Mouse (Mus musculus) liver, embryonic 14.5 days (tissue): ENCODE data around the gene Dxo. TPM values are rescaled to one million over a fixed set of nuclear protein-coding genes. Genes with fewer than 3 reads are reported as not detected.
A peak's percentile ranks its signal among the peaks of the same experiment; 100 is the strongest.

Experiments used
- ATAC-seq: fragments of 200-750 bp; cut with Nextera tagmentation; 2 replicates; pipeline ENCODE4 v1.8.0; 2017; ENCODE audit warnings: moderate number of reproducible peaks, mild to moderate bottlenecking, moderate library complexity; ENCODE audit not compliant: insufficient read depth
- DNase-seq, 3 experiments: peaks; one replicate each; pipeline ENCODE4 v3.0.0-alpha.2; 2012 to 2013; ENCODE audit warnings: low read depth in 3 of 3, low spot score in 3 of 3
- H3K27ac ChIP-seq: fragments of 300-500 bp; sonication (generic); 2 replicates; pipeline ENCODE4 v1.5.1; 2014; ENCODE audit warnings: moderate library complexity, mild to moderate bottlenecking, control low read depth, inconsistent platforms
- H3K27me3 ChIP-seq: fragments of 300-500 bp; sonication (generic); 2 replicates; pipeline ENCODE4 v1.6.1; 2014; ENCODE audit warnings: mild to moderate bottlenecking, low read length, moderate library complexity; ENCODE audit not compliant: control insufficient read depth, insufficient read depth
- H3K36me3 ChIP-seq: fragments of 300-500 bp; sonication (generic); replicated peaks from 2 replicates; pipeline ENCODE4 v1.6.1; 2014; ENCODE audit warnings: low read depth; ENCODE audit not compliant: control insufficient read depth, insufficient read depth
- H3K4me1 ChIP-seq, 2 experiments: fragments of 200-500 bp in 1 of 2; fragments of 300-500 bp in 1 of 2; sonication (generic) in 1 of 2; replicated peaks; 2 replicates each; pipeline ENCODE4 v1.6.1; 2012 to 2014; ENCODE audit warnings: antibody characterized with exemption in 1 of 2, inconsistent platforms in 1 of 2, low read length in 1 of 2; ENCODE audit not compliant: control insufficient read depth in 2 of 2, insufficient read depth in 2 of 2
- H3K4me2 ChIP-seq: fragments of 300-500 bp; sonication (generic); 2 replicates; pipeline ENCODE4 v1.6.1; 2014; ENCODE audit warnings: low read depth, mild to moderate bottlenecking, control low read depth, moderate library complexity
- H3K4me3 ChIP-seq, 2 experiments: fragments of 200-500 bp in 1 of 2; fragments of 300-500 bp in 1 of 2; sonication (generic) in 1 of 2; 2 replicates each; pipeline ENCODE4 v1.5.1; 2012 to 2014; ENCODE audit warnings: low read depth in 2 of 2, low read length in 2 of 2, mild to moderate bottlenecking in 2 of 2, control low read depth in 1 of 2, inconsistent platforms in 1 of 2, moderate library complexity in 1 of 2; ENCODE audit not compliant: insufficient read depth in 1 of 2
- H3K9ac ChIP-seq: fragments of 300-500 bp; sonication (generic); replicated peaks from 2 replicates; pipeline ENCODE4 v1.6.1; 2014; ENCODE audit warnings: mild to moderate bottlenecking, control low read depth, moderate library complexity
- H3K9me3 ChIP-seq: fragments of 300-500 bp; sonication (generic); 2 replicates; pipeline ENCODE4 v1.6.1; 2016; ENCODE audit warnings: low read length, mixed read lengths; ENCODE audit not compliant: control insufficient read depth
- CTCF ChIP-seq: IDR thresholded peaks from 2 replicates; pipeline ENCODE4 v1.5.1; 2016; ENCODE audit warnings: antibody characterized with exemption, low read depth, control low read depth
- EP300 ChIP-seq: IDR thresholded peaks from 2 replicates; pipeline ENCODE4 v1.6.1; 2016; ENCODE audit warnings: antibody characterized with exemption, low read depth
- WGBS: fragments of 180-500 bp; shearing (Covaris S2); extraction: QIAGEN DNeasy Blood & Tissue Kit; methylation state at CpG from one replicate; pipeline ENCODE4 v1.1.7; 2014; ENCODE audit not compliant: insufficient replicate concordance; 5-methylcytosine and 5-hydroxymethylcytosine counted together
- polyA plus RNA-seq, 2 experiments: library from polyadenylated mRNA; depleted of rRNA in 1 of 2; stranded (reverse) in 1 of 2; unstranded in 1 of 2; fragments of >200 nt; fragmentation: Nextera tagmentation in 1 of 2; extraction: Ambion mirVana in 1 of 2; gene quantifications; 2 replicates each; pipeline versions ENCODE4 v1.2.1 to v1.2.3; 2012 to 2014

Dxo gene
- polyA plus RNA-seq, 2 experiments = 24.0 to 27.7 TPM

DNA sequence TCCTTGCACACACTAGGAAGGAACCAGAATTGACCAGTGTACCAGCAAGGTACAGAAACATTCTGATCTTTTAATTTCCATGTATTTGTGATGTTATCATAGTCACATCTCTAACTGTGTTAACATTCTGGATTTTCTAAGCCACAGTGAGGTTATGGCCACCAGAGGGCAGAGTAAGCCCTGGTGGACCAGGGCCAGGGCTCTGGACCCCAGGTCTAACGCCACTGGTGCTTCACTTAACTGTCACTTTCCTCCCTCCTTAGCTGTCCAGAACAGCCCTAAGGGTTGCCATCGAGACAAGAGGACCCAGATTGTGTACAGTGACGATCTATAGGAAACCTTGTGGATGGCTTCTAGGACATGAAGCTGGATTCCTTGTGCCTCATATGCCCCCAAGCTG is 19.0 kb downstream of the Dxo start:
- Histone ChIP-seq H3K4me1 (peaks cover 0 to 9% of the 10 kb centered on the region in 2 experiments; a peak in 2 of 4 replicates), H3K4me2 (no peak overlapping the region), H3K36me3 (peaks cover 16% of the 10 kb centered on the region), H3K9ac (no peak overlapping the region), H3K27ac (no peak overlapping the region), H3K27me3 (no peaks in the 10 kb centered on the region), H3K4me3 (no peak overlapping the region), H3K9me3 (no peaks in the 10 kb centered on the region)
- peak; percentile 85 for TF ChIP-seq CTCF
- no peak for TF ChIP-seq EP300
- ATAC-seq (0 out of 2 replicates have a peak, but pooled peaks have one; percentile 4), DNase-seq (no peak)
- WGBS = 40% methylated on average over 3 of the region's 3 CpGs

DNA sequence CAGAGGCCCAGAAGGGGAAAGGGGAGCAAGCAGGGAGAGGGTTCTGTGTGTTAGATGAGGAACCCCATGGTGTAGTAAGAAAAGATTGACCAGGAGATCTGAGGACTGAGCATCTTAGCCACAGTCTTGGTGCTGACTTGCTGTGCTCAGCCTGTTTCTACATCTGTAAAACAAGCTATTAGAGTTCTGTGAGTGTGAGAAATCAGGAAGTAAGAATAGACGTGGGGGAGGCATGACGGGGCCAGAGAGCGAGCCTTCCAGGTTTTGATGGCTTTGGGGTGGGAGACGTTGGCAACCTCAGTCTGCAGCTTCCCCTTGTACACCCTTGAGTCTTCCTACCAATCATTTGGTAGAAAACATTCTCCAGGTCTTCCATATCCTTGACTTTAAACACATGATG is 21.9 kb downstream of the Dxo start:
- Histone ChIP-seq H3K36me3 (peaks cover 13% of the 10 kb centered on the region), H3K27ac (no peak overlapping the region), H3K4me3 (no peak overlapping the region), H3K9me3 (no peaks in the 10 kb centered on the region), H3K27me3 (no peaks in the 10 kb centered on the region), H3K4me2 (no peak overlapping the region), H3K9ac (no peak overlapping the region), H3K4me1 (peaks cover 0 to 4% of the 10 kb centered on the region in 2 experiments; a peak in 1 of 4 replicates)
- TF ChIP-seq CTCF = no peak
- TF ChIP-seq EP300 = no peak
- WGBS = 32% methylated on average over 4 of the region's 4 CpGs
- no peak for DNase-seq
- ATAC-seq = no peak

DNA sequence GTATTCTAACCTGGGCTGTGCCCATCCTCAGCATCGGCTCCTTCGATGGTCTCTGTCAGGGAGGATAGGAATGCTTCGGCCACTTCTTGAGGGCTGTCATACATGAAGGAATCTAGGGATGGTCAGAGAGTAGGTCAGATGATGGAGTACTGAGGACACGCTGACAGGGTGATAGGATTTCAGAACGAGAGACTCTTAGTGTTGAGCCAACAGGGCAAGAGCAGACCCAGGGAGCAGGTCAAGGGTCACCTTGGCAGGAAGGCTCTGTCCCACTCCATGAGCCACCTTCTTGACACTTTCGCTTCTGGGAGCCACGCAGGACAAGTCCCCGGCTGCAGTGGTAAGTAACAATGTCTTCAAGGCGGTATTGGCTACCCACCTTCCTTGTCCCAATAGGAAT is 23.7 kb downstream of the Dxo start:
- no peak overlapping the region for H3K27ac ChIP-seq
- no peaks in the 10 kb centered on the region for H3K9me3 ChIP-seq
- H3K4me1 ChIP-seq = peaks cover 0 to 4% of the 10 kb centered on the region in 2 experiments; a peak in 1 of 4 replicates
- peaks cover 4% of the 10 kb centered on the region for H3K36me3 ChIP-seq
- no peaks in the 10 kb centered on the region for H3K27me3 ChIP-seq
- DNase-seq (no peak), ATAC-seq (no peak)
- TF ChIP-seq EP300 = no peak
- no peak for TF ChIP-seq CTCF
- H3K9ac ChIP-seq = no peak overlapping the region
- WGBS = 67% methylated on average over 9 of the region's 9 CpGs
- H3K4me2 ChIP-seq = peak overlapping the region; percentile 40
- peak overlapping the region in 1 of 2 experiments; percentile 42; a peak in 2 of 4 replicates for H3K4me3 ChIP-seq

DNA sequence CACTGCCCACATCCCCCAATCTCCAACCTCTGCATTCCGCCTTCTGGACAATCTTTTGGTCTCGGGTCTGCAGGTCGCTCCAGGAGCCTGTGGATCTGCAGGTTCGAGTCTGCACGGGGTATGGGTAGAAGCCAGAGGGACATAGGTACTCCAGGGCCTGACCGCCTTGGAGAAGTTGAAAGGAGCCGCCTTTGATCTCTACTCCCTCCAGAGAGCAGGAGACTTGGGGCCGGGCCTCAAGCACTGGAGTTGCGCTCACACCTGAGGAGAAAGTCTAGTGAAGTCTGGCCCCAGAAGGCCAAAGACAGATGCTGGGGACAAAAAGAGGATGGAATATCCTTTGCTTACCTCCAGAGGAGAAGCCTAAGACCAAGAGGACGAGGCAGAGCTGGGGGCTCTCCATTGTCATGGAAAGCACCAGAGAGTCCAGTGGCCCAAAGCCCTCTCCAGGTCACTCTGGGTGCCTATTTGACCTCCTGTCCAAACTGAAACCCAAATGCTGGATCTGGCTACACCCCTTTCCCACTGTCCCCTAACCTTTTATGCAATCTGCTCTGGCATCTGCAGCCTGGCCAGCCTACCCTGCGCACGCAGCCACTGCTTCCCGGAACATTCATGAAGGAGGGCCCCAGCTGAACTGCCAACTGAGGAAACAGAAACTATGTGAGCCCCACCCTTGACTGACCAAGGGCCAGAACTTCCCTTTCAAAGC is 25.0 kb downstream of the Dxo start:
- H3K27ac ChIP-seq = no peak overlapping the region

DNA sequence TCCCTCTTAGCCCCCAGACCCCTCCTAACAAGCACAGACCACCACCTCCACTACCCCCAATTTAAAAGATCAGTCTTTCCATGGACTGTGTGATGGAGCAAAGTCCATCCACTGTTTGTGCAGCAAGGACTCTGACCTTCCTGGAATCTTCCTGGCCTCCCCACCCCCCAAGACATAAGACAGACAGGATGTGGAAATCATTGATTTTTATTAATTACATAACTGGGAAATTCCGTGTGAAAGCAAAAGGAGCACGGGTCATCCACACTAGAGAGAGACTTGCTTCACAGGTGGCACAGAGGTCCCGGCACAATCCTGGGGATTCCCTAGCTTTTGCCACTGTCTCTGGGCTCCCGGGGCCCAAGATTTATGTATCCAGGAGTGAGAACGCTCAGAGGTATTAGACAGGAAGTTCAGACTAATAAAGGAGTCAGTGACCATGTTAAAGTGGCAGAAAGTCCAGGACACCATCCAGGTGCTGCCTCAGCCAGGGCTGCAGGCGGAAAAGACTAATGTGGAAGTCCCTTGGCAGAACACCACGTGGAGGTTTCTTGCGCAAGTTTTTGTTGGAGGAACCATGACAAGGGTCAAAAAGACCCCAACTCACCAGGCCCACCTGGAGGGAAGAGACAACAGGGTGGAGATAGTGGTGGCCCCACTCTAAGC is 25.7 kb downstream of the Dxo start, which contains the start of gene Cfb:
TSS of gene Cfb (minus strand) at position 103 of the 666 bp plus-strand sequence.
- Histone ChIP-seq H3K4me1 (peaks cover 0 to 4% of the 10 kb centered on the region in 2 experiments; a peak in 1 of 4 replicates), H3K9ac (0 out of 2 replicates have a peak within 1 kb of the TSS, but pooled peaks have one; percentile 3), H3K27me3 (no peaks in the 10 kb centered on the region), H3K27ac (no peak within 1 kb of the TSS; the same call in 1 of the 2 replicates), H3K4me2 (peak within 1 kb of the TSS; percentile 40), H3K36me3 (no peaks in the 10 kb centered on the region), H3K4me3 (peak within 1 kb of the TSS; percentile 33 to 42), H3K9me3 (no peaks in the 10 kb centered on the region)
- DNase-seq = no peak
- WGBS = 42% methylated on average over 8 of the region's 8 CpGs
- TF ChIP-seq CTCF = no peak
- TF ChIP-seq EP300 = no peak
- peak; percentile 47; the same call in 1 of the 2 replicates for ATAC-seq

More for the DNA sequence above, 25.0 kb downstream of the Dxo start:
- Histone ChIP-seq H3K9ac (0 out of 2 replicates have a peak overlapping the region, but pooled peaks have one; percentile 3), H3K27me3 (no peaks in the 10 kb centered on the region), H3K4me1 (peaks cover 0 to 4% of the 10 kb centered on the region in 2 experiments; a peak in 1 of 4 replicates), H3K4me3 (peak overlapping the region; percentile 33 to 42), H3K4me2 (peak overlapping the region; percentile 40), H3K36me3 (no peaks in the 10 kb centered on the region; the same call in 1 of the 2 replicates), H3K9me3 (no peaks in the 10 kb centered on the region)
- ATAC-seq (peak; percentile 65), DNase-seq (no peak)
- no peak for TF ChIP-seq EP300
- no peak for TF ChIP-seq CTCF
- 46% methylated on average over 13 of the region's 13 CpGs for WGBS
